Mouse (Mus musculus) liver, embryonic 15.5 days (tissue): ENCODE results near the gene Lpcat2. TPM values are rescaled to one million over a fixed set of nuclear protein-coding genes. Genes with fewer than 3 reads are reported as not detected.

Source experiments
- ATAC-seq: fragments of 200-750 bp; cut with Nextera tagmentation; 2 replicates; pipeline ENCODE4 v1.8.0; 2017; ENCODE audit warnings: moderate number of reproducible peaks, mild to moderate bottlenecking, moderate library complexity; ENCODE audit not compliant: insufficient read depth
- H3K27ac ChIP-seq: fragments of 300-500 bp; sonication (generic); replicated peaks from 2 replicates; pipeline ENCODE4 v1.5.1; 2015; ENCODE audit warnings: mild to moderate bottlenecking, inconsistent platforms
- H3K27me3 ChIP-seq: fragments of 300-500 bp; sonication (generic); 2 replicates; pipeline ENCODE4 v1.6.1; 2015; ENCODE audit warnings: mild to moderate bottlenecking, inconsistent platforms
- H3K36me3 ChIP-seq: fragments of 300-500 bp; sonication (generic); replicated peaks from 2 replicates; pipeline ENCODE4 v1.6.1; 2015; ENCODE audit warnings: moderate library complexity, mild to moderate bottlenecking, inconsistent platforms
- H3K4me1 ChIP-seq: fragments of 300-500 bp; sonication (generic); replicated peaks from 2 replicates; pipeline ENCODE4 v1.6.1; 2015; ENCODE audit warnings: inconsistent platforms
- H3K4me2 ChIP-seq: fragments of 300-500 bp; sonication (generic); 2 replicates; pipeline ENCODE4 v1.6.1; 2015; ENCODE audit warnings: moderate library complexity, mild to moderate bottlenecking, inconsistent platforms
- H3K4me3 ChIP-seq: fragments of 300-500 bp; sonication (generic); replicated peaks from 2 replicates; pipeline ENCODE4 v1.5.1; 2015; ENCODE audit warnings: mild to moderate bottlenecking, inconsistent platforms
- H3K9ac ChIP-seq: fragments of 300-500 bp; sonication (generic); 2 replicates; pipeline ENCODE4 v1.6.1; 2015; ENCODE audit warnings: moderate library complexity, mild to moderate bottlenecking, inconsistent platforms
- H3K9me3 ChIP-seq: fragments of 300-500 bp; sonication (generic); replicated peaks from 2 replicates; pipeline ENCODE4 v1.6.1; 2016; ENCODE audit warnings: inconsistent platforms
- WGBS: fragments of 180-500 bp; shearing (Covaris S2); methylation state at CpG from one replicate; pipeline ENCODE4 v1.1.7; 2015; ENCODE audit warnings: mixed read lengths; ENCODE audit not compliant: insufficient replicate concordance; 5-methylcytosine and 5-hydroxymethylcytosine counted together
- polyA plus RNA-seq: library from polyadenylated mRNA; unstranded; fragments of >200 nt; fragmentation: Nextera tagmentation; extraction: Ambion mirVana; gene quantifications from 2 replicates; pipeline ENCODE4 v1.2.1, GENCODE M21; 2015

Gene Lpcat2
- polyA plus RNA-seq, 1 experiment from 2014 or later: 4.5 TPM

DNA sequence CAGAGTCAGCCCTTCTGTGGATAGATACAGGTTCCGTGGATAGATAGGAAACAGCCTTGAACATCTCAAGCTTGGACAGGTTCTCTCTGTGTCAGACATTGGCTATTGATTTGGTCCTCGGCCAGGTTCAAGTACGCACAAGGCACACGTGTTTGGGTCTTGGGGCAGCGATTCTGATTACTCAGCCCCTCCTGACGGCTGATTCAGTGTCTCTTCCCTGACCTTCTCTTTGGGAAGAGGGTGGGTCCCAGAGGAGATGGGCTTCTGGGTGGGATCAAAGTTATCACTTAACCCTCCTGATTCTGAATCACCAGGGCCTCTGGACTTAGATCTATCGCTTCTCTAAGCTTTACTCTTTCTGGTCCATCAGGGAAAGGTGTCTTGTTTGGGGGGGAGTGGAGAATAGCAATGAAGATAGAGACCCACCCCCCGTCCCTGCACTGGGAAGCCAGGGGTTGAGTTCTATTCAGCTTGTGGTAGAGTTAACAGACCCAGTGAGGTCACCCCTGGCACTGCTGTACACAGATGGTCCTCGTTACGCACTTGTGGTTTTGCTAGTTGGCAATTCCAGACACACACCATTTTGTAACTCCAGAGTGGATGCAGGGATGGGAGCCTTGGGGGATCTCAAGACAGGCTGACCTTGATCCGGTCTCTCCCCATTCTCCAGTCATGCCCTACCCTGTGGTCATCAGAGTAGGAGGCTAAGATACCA is 20.2 kb upstream of the Lpcat2 start:
- H3K9ac ChIP-seq: no peak overlapping the region
- no peaks in the 10 kb centered on the region for H3K36me3 ChIP-seq
- no peaks in the 10 kb centered on the region for H3K27me3 ChIP-seq
- no peak for ATAC-seq
- H3K27ac ChIP-seq: no peak overlapping the region
- no peaks in the 10 kb centered on the region for H3K9me3 ChIP-seq
- WGBS: 62% methylated on average over 11 of the region's 11 CpGs
- no peak overlapping the region for H3K4me3 ChIP-seq
- no peak overlapping the region for H3K4me2 ChIP-seq
- H3K4me1 ChIP-seq: no peaks in the 10 kb centered on the region

DNA sequence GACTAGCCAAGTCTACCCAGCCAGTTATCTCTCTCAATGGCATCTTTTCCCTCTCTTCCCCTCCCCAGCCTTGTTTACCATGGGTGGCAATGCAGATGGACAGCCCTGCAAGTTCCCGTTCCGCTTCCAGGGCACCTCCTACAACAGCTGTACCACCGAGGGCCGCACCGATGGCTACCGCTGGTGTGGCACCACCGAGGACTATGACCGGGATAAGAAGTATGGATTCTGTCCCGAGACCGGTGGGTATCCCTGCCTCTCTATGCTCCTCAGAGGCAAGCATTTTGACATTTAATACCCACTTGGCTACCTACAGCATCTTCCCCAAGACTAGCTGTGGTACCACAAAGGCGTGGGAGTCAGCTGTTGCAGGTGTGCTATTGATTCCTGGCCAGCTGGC is 19.2 kb upstream of the Lpcat2 start:
- Histone ChIP-seq H3K36me3 (no peaks in the 10 kb centered on the region), H3K4me1 (no peaks in the 10 kb centered on the region), H3K9me3 (no peaks in the 10 kb centered on the region), H3K27ac (no peak overlapping the region), H3K27me3 (no peaks in the 10 kb centered on the region), H3K9ac (no peak overlapping the region), H3K4me2 (no peak overlapping the region), H3K4me3 (no peak overlapping the region)
- 73% methylated on average over 11 of the region's 11 CpGs for WGBS
- ATAC-seq: no peak

DNA sequence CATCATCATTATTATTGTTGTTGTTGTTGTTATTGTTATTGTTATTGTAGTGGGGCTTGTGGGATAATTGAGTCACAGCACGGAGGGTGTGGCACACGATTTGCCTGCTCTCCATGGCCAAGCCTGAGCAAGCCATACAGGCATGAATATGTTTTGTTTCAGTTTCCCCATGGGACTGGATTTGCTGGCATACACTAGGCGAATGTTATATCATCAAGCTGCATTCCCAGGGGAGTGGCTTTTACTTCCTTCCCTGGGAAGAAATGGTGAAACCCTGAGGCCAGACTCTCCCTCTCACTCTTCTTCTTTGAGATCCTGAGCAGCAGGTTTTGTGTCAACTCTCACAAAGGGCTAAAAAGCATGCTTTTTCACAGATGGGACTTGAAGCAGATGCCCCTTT is 16.5 kb upstream of the Lpcat2 start:
- no peak overlapping the region for H3K4me3 ChIP-seq

DNA sequence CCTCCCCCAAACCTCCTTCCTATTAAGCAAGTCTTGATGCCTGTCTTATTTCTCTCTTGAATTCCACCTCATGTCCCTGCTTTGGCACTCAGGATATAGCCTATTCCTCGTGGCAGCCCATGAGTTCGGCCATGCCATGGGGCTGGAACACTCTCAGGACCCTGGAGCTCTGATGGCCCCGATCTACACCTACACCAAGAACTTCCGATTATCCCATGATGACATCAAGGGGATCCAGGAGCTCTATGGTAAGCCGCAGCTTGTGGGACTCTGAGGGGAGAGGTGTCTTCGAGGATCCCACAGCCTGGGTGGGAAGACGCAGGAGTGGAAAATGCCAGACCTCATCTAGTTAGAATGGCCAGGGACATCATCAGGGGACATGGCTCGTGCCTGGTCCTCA is 16.0 kb upstream of the Lpcat2 start:
- Histone ChIP-seq H3K36me3 (no peaks in the 10 kb centered on the region), H3K4me3 (no peak overlapping the region), H3K27me3 (no peaks in the 10 kb centered on the region), H3K9me3 (no peaks in the 10 kb centered on the region), H3K9ac (no peak overlapping the region), H3K27ac (no peak overlapping the region), H3K4me1 (no peaks in the 10 kb centered on the region), H3K4me2 (no peak overlapping the region)
- no peak for ATAC-seq
- 66% methylated on average over 8 of the region's 8 CpGs for WGBS

More for the DNA sequence above, 16.5 kb upstream of the Lpcat2 start:
- H3K4me1 ChIP-seq: no peaks in the 10 kb centered on the region
- no peak overlapping the region for H3K4me2 ChIP-seq
- no peaks in the 10 kb centered on the region for H3K27me3 ChIP-seq
- no peak overlapping the region for H3K27ac ChIP-seq
- 53% methylated on average over 3 of the region's 3 CpGs for WGBS
- ATAC-seq: no peak
- H3K9me3 ChIP-seq: no peaks in the 10 kb centered on the region
- H3K9ac ChIP-seq: no peak overlapping the region
- no peaks in the 10 kb centered on the region for H3K36me3 ChIP-seq

DNA sequence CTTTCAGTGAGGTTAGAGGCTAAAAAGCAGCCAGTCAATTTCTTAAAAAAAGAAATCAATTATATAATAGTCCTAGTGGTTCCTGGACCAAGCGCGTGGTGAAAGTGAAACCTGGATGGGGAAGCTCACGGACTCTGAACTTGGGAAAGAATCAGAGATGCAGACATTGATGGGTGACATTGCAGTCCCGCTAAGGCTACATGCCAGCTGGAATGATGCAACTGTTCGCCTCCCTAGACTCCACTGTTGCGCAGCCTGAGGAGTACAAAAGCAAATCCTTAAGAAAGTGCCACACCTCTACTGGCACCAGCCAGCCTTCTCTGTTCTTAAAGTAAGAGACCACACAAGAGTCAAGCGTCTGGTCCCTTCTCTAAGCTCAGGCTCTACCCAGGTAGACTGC is 15.3 kb upstream of the Lpcat2 start:
- ATAC-seq: no peak
- H3K4me3 ChIP-seq: no peak overlapping the region
- H3K4me2 ChIP-seq: no peak overlapping the region
- no peaks in the 10 kb centered on the region for H3K27me3 ChIP-seq
- H3K9ac ChIP-seq: no peak overlapping the region
- WGBS: 70% methylated on average over 7 of the region's 7 CpGs
- H3K36me3 ChIP-seq: no peaks in the 10 kb centered on the region
- H3K27ac ChIP-seq: no peak overlapping the region
- no peaks in the 10 kb centered on the region for H3K9me3 ChIP-seq
- no peaks in the 10 kb centered on the region for H3K4me1 ChIP-seq

DNA sequence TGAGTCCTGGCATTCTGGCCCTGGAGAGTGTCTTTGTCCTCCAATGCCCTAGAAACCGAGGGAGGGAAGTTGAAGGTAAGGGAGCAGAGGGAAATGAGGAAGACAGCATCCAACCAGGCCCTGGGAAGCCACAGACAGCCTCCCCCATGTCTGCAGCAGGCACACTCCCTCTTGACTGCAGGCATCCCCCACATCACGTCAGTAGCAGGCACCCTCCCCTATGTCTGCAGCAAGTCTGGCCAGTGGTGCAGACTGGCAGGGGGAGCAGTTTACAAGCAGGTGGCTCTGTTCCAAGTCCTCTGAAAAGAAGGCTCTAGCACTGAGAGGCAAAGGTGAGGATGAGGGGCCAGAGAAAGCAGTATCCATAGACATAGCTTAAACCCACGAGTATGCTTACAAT is 8.5 kb upstream of the Lpcat2 start:
- Histone ChIP-seq H3K27me3 (no peaks in the 10 kb centered on the region), H3K9me3 (no peaks in the 10 kb centered on the region), H3K4me2 (no peak overlapping the region), H3K9ac (no peak overlapping the region), H3K4me1 (no peaks in the 10 kb centered on the region), H3K36me3 (no peaks in the 10 kb centered on the region), H3K27ac (no peak overlapping the region), H3K4me3 (no peak overlapping the region)
- no peak for ATAC-seq
- WGBS: 14% methylated on average over 3 of the region's 3 CpGs

DNA sequence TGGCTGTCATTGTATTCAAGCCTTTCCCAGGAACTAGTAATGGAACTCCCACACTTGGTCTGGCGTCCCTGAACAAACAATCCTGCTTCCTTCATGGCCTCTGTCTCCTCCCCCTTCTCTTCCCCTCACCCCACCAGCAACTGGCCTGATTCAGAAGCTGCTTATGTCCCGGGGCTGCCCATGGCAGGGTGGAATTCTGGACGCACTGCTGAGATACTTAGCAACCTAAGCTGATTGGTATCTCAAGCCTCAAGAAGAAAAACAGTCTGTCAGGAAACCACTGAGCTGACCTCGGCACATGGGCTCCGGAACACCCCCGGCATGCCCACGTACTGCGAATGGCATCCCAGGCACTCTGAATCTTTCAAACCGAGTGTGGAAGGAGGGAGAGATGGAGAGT is 7.8 kb upstream of the Lpcat2 start:
- 7% methylated on average over 9 of the region's 9 CpGs for WGBS
- H3K4me3 ChIP-seq: no peak overlapping the region
- H3K9me3 ChIP-seq: no peaks in the 10 kb centered on the region
- no peak overlapping the region for H3K9ac ChIP-seq
- no peak for ATAC-seq
- H3K27ac ChIP-seq: no peak overlapping the region
- no peaks in the 10 kb centered on the region for H3K36me3 ChIP-seq
- H3K4me1 ChIP-seq: no peaks in the 10 kb centered on the region
- H3K4me2 ChIP-seq: no peak overlapping the region
- H3K27me3 ChIP-seq: no peaks in the 10 kb centered on the region

DNA sequence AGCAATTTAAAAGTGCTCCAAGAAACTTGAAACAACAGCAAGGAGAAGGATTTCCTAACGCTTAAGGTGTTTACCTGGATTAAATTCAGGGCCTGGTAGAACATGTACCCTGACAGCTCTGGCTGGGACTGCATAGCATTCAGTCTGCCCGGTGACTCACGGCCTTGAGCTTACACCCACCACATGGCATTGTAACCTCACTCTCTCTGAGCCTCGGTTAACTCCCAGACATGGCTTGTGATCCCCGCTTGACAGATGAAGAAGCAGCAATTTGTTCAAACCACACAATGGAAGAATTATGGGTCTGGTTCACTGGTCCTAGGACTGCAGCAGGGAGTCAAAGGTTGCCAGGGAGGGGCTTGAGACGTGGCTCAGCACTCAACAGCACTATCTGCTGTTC is 5.9 kb upstream of the Lpcat2 start:
- no peak overlapping the region for H3K4me2 ChIP-seq
- H3K27ac ChIP-seq: no peak overlapping the region
- no peak overlapping the region for H3K9ac ChIP-seq
- ATAC-seq: no peak
- no peaks in the 10 kb centered on the region for H3K9me3 ChIP-seq
- peaks cover 6% of the 10 kb centered on the region; the same call in 1 of the 2 replicates for H3K27me3 ChIP-seq
- H3K4me1 ChIP-seq: peaks cover 3% of the 10 kb centered on the region; the same call in 1 of the 2 replicates
- no peaks in the 10 kb centered on the region for H3K36me3 ChIP-seq
- no peak overlapping the region for H3K4me3 ChIP-seq
- 51% methylated on average over 6 of the region's 6 CpGs for WGBS

DNA sequence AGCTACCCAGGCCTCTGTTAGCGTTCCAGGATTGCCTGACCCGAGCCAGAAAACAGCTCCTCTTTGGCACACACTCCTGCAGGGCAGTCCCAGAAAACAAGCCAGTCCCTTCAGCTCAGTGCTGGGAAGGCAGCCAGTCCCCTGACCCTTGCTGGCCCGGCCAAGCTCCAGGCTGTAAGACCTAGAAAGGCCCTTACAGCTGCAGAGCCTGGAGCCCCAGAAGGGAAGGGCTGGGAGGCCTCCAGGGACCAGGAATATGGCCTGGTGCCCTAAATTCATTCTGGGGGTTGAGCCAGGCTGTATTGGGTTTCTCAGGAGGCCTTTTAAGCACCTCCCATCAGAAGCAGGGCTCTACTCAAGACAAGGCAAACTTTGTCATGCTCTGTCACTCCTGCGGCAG is 4.9 kb upstream of the Lpcat2 start:
- H3K27me3 ChIP-seq: peaks cover 15% of the 10 kb centered on the region
- no peak overlapping the region for H3K4me3 ChIP-seq
- no peak for ATAC-seq
- H3K36me3 ChIP-seq: no peaks in the 10 kb centered on the region
- H3K9me3 ChIP-seq: no peaks in the 10 kb centered on the region
- H3K4me2 ChIP-seq: no peak overlapping the region
- H3K4me1 ChIP-seq: peaks cover 3% of the 10 kb centered on the region; the same call in 1 of the 2 replicates
- 57% methylated on average over 4 of the region's 4 CpGs for WGBS
- no peak overlapping the region for H3K27ac ChIP-seq
- H3K9ac ChIP-seq: no peak overlapping the region

DNA sequence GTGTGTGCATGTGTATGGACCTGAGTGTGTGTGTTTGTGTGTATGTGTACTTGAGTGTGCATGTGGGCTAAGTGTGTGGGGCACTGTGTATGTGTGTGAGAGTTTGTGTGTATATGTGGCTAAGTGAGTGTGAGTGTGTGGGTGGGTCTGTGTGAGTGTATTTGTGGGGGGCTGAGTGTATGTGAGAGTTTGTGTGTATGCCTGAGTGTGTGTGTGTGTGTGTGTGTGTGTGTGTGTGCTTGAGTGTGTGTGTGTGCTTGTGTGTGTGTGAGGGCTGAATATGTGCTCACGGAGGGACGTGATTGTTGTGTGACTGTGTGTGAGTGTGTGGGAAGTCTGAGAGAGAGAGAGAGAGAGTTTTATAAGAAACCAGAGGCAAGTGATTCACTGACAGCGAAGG is 3.8 kb upstream of the Lpcat2 start:
- no peak for ATAC-seq
- Histone ChIP-seq H3K4me2 (no peak overlapping the region), H3K27me3 (peaks cover 27% of the 10 kb centered on the region), H3K27ac (no peak overlapping the region), H3K4me3 (no peak overlapping the region), H3K9me3 (no peaks in the 10 kb centered on the region), H3K36me3 (no peaks in the 10 kb centered on the region), H3K4me1 (peaks cover 3% of the 10 kb centered on the region; the same call in 1 of the 2 replicates), H3K9ac (no peak overlapping the region)
- 62% methylated on average over 3 of the region's 3 CpGs for WGBS

DNA sequence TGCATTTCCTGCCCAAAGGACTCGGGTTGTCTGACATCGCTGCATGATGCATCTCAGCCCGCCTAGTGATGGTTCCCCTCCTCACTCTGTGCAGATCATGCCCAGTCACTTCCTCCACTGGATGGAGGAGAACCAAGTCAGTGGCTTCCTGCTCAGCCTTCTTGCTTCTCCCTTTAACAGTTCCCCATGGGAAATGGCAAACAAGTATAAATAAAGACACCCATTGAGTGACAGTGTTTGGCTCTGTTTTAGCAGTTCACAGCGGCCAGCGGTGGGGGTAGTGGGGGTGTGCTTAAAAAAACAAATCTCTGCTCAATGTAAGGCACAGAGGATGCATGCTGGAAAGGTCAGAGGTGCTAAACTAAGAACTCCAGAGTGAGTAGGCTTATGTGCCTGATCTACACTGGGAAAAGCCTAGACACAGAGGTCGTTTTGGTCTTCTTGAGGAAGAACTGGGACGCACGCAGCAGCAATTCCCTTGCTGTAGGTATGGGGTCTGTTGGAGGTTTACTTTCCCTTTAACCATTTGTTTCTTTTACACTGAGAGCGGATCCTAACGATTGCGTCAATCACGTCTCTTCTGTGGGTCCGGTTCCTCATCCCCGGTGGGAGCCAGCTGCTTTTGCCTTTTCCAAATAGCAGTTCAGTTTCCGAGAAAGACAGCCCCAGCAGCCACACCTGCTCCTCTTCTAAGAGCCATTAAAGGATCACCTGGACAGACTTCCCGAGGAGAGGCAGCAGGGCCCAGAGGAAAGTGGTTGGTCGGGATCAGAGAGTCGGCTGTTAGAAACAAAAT is 1.8 kb upstream of the Lpcat2 start:
- no peaks in the 10 kb centered on the region for H3K36me3 ChIP-seq
- H3K27ac ChIP-seq: 0 out of 2 replicates have a peak overlapping the region, but pooled peaks have one; percentile 14
- peaks cover 27% of the 10 kb centered on the region for H3K27me3 ChIP-seq
- no peak overlapping the region for H3K9ac ChIP-seq
- H3K4me3 ChIP-seq: no peak overlapping the region
- peak overlapping the region; percentile 10; the same call in 1 of the 2 replicates for H3K4me2 ChIP-seq
- H3K4me1 ChIP-seq: peaks cover 3% of the 10 kb centered on the region; the same call in 1 of the 2 replicates
- whole genome bisulfite sequencing: 28% methylated on average over 18 of the region's 18 CpGs
- no peaks in the 10 kb centered on the region for H3K9me3 ChIP-seq
- no peak for ATAC-seq
